Mouse (Mus musculus) erythroblast, embryonic 14.5 days (primary cell): ENCODE measurements around the gene Siah3.

Experiments
- GATA1 ChIP-seq: IDR thresholded peaks from 2 replicates; pipeline ENCODE4 v1.6.1; 2012; ENCODE audit warnings: low read length, inconsistent platforms, mixed read lengths
- TAL1 ChIP-seq: IDR thresholded peaks from 3 replicates; pipeline ENCODE4 v1.6.1; 2012; ENCODE audit warnings: low read length, inconsistent platforms, mixed read lengths

DNA sequence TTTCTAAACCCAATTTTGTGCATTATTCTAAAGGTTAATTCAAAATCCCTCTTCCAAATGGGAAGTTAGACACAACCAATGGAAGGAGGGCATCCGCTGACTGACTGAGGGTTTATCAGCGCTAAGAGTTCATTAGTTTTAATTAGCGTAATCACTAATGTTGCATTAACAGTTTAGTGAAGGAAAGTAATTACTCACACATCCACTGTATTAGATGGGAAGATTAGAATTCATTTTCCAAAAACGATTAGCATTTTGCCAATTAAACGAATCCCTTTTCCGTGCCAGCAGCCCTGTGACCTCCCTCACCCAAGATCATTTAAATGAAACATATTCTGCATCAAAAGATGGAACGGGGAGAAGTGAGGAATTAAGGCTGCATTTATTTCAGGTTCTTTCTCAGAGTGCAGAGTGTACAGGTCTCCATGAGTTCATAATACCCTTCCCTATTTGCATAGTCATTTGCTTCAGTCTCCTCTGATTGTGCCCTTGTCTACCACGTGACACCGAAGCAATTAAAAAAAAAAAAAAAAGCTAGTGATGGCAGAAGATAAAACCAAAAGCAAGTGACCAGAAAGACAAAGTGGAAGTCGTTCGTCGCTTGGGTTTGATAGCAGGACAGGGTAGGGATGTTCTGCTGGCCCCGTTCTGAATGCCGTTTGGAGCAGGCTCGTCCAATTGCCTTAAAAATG, 62.6 kb downstream of the Siah3 start:
- TF ChIP-seq GATA1 (no peak), TAL1 (no peak)
